Mouse (Mus musculus) neural tube, embryonic 12.5 days (tissue): ENCODE measurements at regions not wholly inside any gene's neighbourhood (a gene's known extent, or its start where the extent isn't known, plus 50 kb on each side); places are given as distances from the start of the nearest gene placed in this dataset.

Experiments
- ATAC-seq: fragments of 200-750 bp; cut with Nextera tagmentation; 2 replicates; pipeline ENCODE4 v1.8.0; 2017; ENCODE audit warnings: low read depth, mild to moderate bottlenecking, moderate TSS enrichment, moderate library complexity; ENCODE audit not compliant: low FRiP score
- H3K27ac ChIP-seq: fragments of 300-500 bp; sonication (generic); 2 replicates; pipeline ENCODE4 v1.5.1; 2016
- H3K27me3 ChIP-seq: fragments of 300-500 bp; sonication (generic); replicated peaks from 2 replicates; pipeline ENCODE4 v1.6.1; 2016; ENCODE audit warnings: mild to moderate bottlenecking
- H3K36me3 ChIP-seq: fragments of 300-500 bp; sonication (generic); 2 replicates; pipeline ENCODE4 v1.6.1; 2016; ENCODE audit warnings: mild to moderate bottlenecking
- H3K4me1 ChIP-seq: fragments of 300-500 bp; sonication (generic); 2 replicates; pipeline ENCODE4 v1.6.1; 2016
- H3K4me2 ChIP-seq: fragments of 300-500 bp; sonication (generic); replicated peaks from 2 replicates; pipeline ENCODE4 v1.6.1; 2016; ENCODE audit warnings: mild to moderate bottlenecking
- H3K4me3 ChIP-seq: fragments of 300-500 bp; sonication (generic); 2 replicates; pipeline ENCODE4 v1.5.1; 2016
- H3K9ac ChIP-seq: fragments of 300-500 bp; sonication (generic); 2 replicates; pipeline ENCODE4 v1.6.1; 2016; ENCODE audit warnings: mild to moderate bottlenecking
- H3K9me3 ChIP-seq: fragments of 300-500 bp; sonication (generic); 2 replicates; pipeline ENCODE4 v1.6.1; 2016; ENCODE audit warnings: mild to moderate bottlenecking
- WGBS: fragments of 180-500 bp; shearing (Covaris S2); methylation state at CpG from one replicate; pipeline ENCODE4 v1.1.7; 2016; 5-methylcytosine and 5-hydroxymethylcytosine counted together

DNA sequence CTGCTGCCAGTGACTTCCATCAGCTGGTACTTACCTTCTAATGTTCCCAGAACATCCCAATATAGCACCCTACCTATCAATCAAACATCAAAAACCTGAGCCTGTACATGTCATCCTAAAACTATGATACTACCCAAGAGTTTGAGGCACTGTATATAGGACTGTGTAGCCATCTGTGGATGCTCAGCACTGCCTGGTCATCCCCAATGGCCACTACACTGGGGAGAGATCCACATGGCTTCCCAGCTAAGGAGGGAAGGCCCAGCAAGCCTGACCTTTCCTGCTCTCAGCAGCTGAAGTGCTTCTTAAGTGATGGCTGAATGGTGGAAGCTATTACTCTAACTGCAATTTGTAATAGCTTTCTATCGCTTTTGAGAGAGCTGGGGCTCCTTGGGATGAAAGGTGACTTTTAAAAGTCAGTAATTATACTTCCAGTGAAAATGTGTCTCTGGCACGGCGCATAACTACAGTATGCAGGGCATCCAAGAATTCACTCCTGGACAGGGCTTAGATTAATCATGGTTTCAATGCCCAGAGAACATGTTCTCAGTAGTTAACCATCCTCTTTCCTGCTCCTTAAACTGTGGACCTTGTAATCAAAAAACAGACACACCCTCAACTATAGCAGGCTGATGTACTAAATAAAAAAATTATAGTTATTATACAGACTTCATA is 181.5 kb downstream of the Arrdc4 start:
- H3K4me1 ChIP-seq: no peaks in the 10 kb centered on the region
- no peaks in the 10 kb centered on the region for H3K9me3 ChIP-seq
- H3K4me3 ChIP-seq: no peak overlapping the region
- no peaks in the 10 kb centered on the region for H3K36me3 ChIP-seq
- no peak overlapping the region for H3K27ac ChIP-seq
- H3K27me3 ChIP-seq: no peaks in the 10 kb centered on the region
- H3K4me2 ChIP-seq: no peak overlapping the region
- no peak overlapping the region for H3K9ac ChIP-seq
- no peak for ATAC-seq
- 90% methylated on average over 3 of the region's 3 CpGs for WGBS

DNA sequence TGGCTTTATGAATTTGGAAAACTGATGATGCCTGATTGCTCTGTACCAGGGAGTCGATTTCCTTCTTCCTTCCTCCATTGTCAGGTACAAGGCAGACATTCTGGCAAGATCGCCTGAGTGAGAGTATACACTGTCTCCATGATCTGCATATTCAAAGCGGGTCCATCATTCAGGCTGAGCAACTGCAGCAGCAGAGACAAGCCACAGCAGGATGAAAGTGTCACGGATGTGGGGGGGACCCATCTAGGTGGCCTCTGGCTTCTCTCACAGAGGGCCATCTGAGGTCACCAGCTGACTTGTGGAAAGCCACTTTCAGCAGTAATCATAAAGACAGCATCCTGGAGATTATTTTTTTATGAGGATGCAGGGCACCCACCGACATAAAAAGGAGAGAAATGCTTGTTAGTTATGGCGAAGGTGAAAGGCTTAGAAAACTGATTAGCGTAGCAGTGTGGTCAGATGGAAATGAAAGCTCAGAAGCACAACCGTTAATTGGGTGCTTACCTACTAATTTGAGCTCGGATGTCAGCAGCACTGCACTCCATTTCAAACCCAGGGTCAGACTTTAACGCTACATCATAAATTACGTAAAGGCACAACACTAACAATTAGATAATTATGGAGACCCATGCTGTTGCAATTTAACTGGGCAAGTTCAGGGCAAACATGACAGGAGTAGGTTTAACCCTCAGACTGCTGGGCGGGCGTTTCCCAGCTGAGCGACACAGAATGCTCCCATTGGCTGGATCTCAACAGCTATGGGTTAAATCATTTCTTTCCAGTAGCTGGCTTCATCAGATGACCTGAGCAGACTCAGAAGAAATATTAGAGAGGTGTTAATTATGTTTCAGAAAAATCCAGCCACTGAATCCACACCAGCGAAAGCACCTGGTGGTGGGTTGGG is 189.3 kb downstream of the Arrdc4 start:
- H3K4me1 ChIP-seq: no peaks in the 10 kb centered on the region
- H3K4me3 ChIP-seq: no peak overlapping the region
- no peaks in the 10 kb centered on the region for H3K9me3 ChIP-seq
- no peaks in the 10 kb centered on the region for H3K27me3 ChIP-seq
- H3K36me3 ChIP-seq: no peaks in the 10 kb centered on the region
- no peak overlapping the region for H3K27ac ChIP-seq
- ATAC-seq: no peak
- H3K4me2 ChIP-seq: no peak overlapping the region
- no peak overlapping the region for H3K9ac ChIP-seq
- WGBS: 61% methylated on average over 15 of the region's 15 CpGs

DNA sequence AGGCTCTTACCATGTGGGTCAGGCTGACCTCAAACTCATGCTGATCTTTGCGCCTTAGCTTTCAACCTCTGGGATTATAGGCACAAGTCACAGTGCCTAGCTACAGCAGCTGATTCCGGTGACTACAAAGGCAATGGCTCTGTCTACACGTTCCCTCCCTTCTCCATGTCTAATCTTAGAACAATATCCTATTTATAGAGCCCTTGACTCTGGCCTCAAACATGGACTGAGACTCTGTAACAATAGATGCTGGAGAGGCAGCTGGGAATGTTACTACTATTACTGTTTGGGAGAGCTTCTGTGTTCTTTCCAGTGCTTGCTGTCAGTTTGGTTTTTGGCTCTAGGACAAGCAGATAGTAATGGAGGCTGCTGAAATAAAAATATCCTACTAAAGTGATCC is 198.7 kb downstream of the Arrdc4 start:
- WGBS: 27% methylated on average over 3 of the region's 3 CpGs
- H3K36me3 ChIP-seq: no peaks in the 10 kb centered on the region
- ATAC-seq: no peak

DNA sequence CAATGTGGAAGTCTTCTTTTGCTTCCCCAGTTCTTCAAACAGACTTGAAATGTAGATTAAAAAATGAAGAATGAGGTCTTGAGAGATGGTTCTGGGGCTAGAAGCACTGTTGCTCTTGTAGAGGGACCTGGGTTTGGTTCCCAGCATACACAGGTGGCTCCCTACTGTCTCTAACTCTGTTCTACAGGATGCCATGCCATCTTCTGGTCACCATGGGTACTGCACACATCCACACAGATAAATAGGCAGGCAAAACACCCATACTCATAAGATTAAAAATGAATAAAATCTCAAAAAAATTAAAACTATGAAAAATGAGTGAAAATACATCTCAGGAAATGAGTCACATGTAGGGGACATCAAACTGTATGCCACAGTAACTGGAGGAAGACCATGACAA is 200.9 kb downstream of the Arrdc4 start:
- Histone ChIP-seq H3K36me3 (no peaks in the 10 kb centered on the region), H3K4me2 (no peak overlapping the region), H3K27ac (no peak overlapping the region), H3K9ac (no peak overlapping the region), H3K9me3 (0 out of 2 replicates have a peak, but pooled peaks cover 3% of the 10 kb centered on the region), H3K27me3 (no peaks in the 10 kb centered on the region), H3K4me1 (no peaks in the 10 kb centered on the region), H3K4me3 (no peak overlapping the region)
- ATAC-seq: no peak

More for the DNA sequence above, 198.7 kb downstream of the Arrdc4 start:
- no peaks in the 10 kb centered on the region for H3K27me3 ChIP-seq
- H3K4me3 ChIP-seq: no peak overlapping the region
- H3K9ac ChIP-seq: no peak overlapping the region
- H3K4me2 ChIP-seq: no peak overlapping the region
- 0 out of 2 replicates have a peak, but pooled peaks cover 3% of the 10 kb centered on the region for H3K9me3 ChIP-seq
- no peaks in the 10 kb centered on the region for H3K4me1 ChIP-seq
- no peak overlapping the region for H3K27ac ChIP-seq

DNA sequence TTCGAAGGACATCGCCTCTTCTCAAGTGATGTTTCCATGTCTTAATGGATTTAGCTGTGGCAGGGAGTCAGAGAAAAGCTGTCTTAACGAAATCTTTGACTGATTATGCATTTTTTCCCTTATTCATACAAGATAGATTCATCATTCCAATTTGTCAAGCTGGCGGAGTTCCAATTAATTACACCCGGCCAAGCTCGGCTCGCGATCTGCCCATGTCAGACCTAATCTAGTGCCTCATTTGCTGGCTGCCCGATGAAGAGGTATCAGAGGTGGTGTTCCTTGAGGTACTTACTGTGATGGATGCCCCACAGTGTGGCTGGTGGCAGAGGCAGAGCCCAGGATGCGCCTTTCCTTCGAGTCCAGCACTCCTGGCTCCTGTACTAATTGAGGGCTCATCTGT is 204.9 kb downstream of the Arrdc4 start:
- no peaks in the 10 kb centered on the region for H3K4me1 ChIP-seq
- no peak overlapping the region for H3K27ac ChIP-seq
- no peaks in the 10 kb centered on the region for H3K36me3 ChIP-seq
- H3K9ac ChIP-seq: no peak overlapping the region
- H3K27me3 ChIP-seq: no peaks in the 10 kb centered on the region
- WGBS: 77% methylated on average over 11 of the region's 11 CpGs
- H3K4me2 ChIP-seq: no peak overlapping the region
- H3K9me3 ChIP-seq: 0 out of 2 replicates have a peak, but pooled peaks cover 3% of the 10 kb centered on the region
- ATAC-seq: no peak
- no peak overlapping the region for H3K4me3 ChIP-seq

DNA sequence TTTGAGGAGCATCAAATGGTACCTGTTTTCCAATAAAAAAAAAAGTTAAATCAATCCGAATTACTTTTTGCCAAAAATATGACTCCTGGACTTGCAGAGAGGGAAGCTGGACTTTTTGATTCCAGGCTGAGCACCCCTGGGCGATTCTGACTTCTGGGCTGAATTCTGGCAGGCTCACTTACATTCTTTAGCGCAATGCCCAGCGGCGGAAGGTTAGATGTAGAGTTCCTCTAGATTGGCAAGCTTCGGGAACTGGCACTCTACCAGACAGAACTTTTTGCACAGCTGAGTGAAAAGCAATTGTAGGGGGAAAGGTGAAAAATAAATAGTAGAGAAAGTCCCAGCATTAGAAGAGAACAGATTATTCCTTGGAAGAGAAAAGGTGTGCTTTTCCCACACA is 235.5 kb downstream of the Fam169b start:
- Histone ChIP-seq H3K36me3 (no peaks in the 10 kb centered on the region), H3K27ac (no peak overlapping the region), H3K4me3 (no peak overlapping the region), H3K4me1 (0 out of 2 replicates have a peak, but pooled peaks cover 3% of the 10 kb centered on the region), H3K9ac (no peak overlapping the region), H3K27me3 (no peaks in the 10 kb centered on the region), H3K4me2 (no peak overlapping the region), H3K9me3 (no peaks in the 10 kb centered on the region)
- ATAC-seq: no peak
- WGBS: 94% methylated on average over 6 of the region's 6 CpGs

DNA sequence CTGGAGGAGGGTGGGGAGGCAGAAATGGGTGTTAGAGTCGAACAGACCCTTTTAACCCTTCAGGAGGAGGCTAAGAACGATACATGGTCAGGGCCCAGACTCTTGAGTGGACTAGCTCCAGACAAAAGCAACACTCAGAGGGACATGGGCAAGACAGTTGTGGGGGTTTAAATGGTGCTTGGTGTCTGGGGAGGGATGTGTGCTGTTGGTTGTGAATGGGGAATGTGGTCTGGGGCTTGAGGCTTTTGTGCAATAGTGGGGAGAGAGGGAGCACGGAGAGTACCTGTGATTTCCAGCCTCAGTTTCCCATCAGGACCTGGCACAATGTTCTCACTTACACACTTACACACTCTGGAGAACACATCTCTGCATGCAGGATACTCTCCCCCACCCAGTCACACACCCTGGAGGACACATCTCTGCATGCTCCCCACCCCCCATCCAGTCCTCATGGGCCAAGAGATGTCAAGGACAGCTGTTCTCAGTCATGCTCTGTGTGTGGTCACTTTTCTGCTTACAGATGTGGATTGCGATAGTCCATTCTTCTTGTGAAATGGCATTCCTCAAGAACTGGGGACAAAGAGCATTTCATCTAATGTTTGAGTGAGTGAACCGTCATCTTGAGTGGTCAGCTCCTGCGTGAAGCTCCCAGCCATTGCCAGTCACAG is 217.6 kb downstream of the Fam169b start:
- no peak for ATAC-seq
- WGBS: 81% methylated on average over 6 of the region's 6 CpGs
- Histone ChIP-seq H3K4me1 (no peaks in the 10 kb centered on the region), H3K4me3 (no peak overlapping the region), H3K4me2 (no peak overlapping the region), H3K36me3 (no peaks in the 10 kb centered on the region), H3K9ac (no peak overlapping the region), H3K9me3 (no peaks in the 10 kb centered on the region), H3K27ac (no peak overlapping the region), H3K27me3 (no peaks in the 10 kb centered on the region)

DNA sequence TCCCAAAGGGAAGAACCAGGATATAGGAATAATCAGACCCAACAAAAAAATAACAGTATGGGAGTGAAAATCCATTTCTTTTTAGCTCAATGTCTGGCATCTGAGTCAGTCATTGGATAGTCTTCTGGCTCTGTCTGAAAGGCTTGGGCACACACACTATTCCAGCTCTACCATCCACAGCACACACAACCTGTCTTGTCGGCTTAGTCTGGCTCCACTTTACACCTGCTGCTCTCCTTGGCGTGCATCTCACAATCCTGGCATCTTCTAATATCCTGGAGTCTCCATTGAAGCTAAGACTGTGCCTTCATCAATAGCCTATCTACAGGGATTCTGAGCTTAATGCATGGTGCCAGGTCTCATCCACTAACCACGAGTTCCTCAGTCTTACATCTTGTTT is 213.0 kb downstream of the Fam169b start:
- no peak overlapping the region for H3K4me2 ChIP-seq
- H3K9ac ChIP-seq: no peak overlapping the region
- H3K36me3 ChIP-seq: no peaks in the 10 kb centered on the region
- H3K4me1 ChIP-seq: no peaks in the 10 kb centered on the region
- H3K27ac ChIP-seq: no peak overlapping the region
- H3K4me3 ChIP-seq: no peak overlapping the region
- no peak for ATAC-seq
- 89% methylated on average over 3 of the region's 3 CpGs for WGBS
- 0 out of 2 replicates have a peak, but pooled peaks cover 9% of the 10 kb centered on the region for H3K27me3 ChIP-seq
- H3K9me3 ChIP-seq: no peaks in the 10 kb centered on the region

DNA sequence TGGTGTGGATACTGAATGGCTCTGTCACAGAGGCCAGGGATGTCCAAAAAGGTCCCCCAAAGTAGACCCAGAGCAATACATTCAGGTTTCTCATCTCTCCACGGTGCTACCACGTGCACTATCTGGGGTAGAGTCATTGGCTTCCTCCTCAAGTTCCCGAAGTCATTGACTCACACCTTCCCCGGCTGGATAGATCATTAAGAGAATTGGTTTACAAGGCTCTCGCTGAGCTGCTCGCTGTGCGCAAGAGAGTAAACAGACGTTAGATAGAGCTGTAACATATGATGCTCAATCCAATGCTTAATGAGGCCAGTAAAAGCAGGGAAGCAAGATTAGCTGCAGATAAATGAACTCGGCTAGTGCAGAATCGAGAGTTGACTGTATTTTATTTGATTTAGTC is 208.9 kb downstream of the Fam169b start:
- WGBS: 11% methylated on average over 10 of the region's 10 CpGs

DNA sequence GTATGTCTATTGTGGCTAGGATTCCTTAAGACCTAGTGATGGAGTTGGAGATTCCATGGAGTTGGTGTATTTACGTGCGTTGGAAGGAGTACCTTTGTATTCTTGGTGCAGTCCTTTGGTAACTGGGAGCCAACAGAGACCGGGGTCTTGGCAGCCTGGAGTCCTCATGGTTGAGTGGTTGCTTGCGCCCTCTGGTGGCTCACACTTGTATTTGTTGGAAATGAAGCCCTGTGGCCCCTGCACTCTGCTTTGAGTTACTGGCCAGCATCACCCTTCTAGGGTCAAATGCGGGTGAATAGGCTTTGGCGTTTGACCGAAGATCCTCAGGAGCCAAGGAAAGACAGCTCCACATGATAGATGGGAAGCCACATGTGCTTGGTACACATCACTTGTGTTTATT is 207.1 kb downstream of the Fam169b start:
- H3K4me1 ChIP-seq: no peaks in the 10 kb centered on the region; the same call in 1 of the 2 replicates
- H3K9me3 ChIP-seq: no peaks in the 10 kb centered on the region
- WGBS: 22% methylated on average over 7 of the region's 7 CpGs
- H3K4me3 ChIP-seq: no peak overlapping the region
- H3K27ac ChIP-seq: no peak overlapping the region
- 0 out of 2 replicates have a peak, but pooled peaks cover 14% of the 10 kb centered on the region for H3K27me3 ChIP-seq
- H3K9ac ChIP-seq: no peak overlapping the region
- H3K4me2 ChIP-seq: no peak overlapping the region
- H3K36me3 ChIP-seq: no peaks in the 10 kb centered on the region
- ATAC-seq: peak; percentile 29; the same call in 1 of the 2 replicates

More for the DNA sequence above, 208.9 kb downstream of the Fam169b start:
- H3K27ac ChIP-seq: no peak overlapping the region; the same call in 1 of the 2 replicates
- H3K4me3 ChIP-seq: no peak overlapping the region
- no peak overlapping the region for H3K4me2 ChIP-seq
- no peak for ATAC-seq
- H3K9ac ChIP-seq: no peak overlapping the region
- no peaks in the 10 kb centered on the region; the same call in 1 of the 2 replicates for H3K4me1 ChIP-seq
- no peaks in the 10 kb centered on the region for H3K36me3 ChIP-seq
- H3K27me3 ChIP-seq: 0 out of 2 replicates have a peak, but pooled peaks cover 14% of the 10 kb centered on the region
- no peaks in the 10 kb centered on the region for H3K9me3 ChIP-seq

DNA sequence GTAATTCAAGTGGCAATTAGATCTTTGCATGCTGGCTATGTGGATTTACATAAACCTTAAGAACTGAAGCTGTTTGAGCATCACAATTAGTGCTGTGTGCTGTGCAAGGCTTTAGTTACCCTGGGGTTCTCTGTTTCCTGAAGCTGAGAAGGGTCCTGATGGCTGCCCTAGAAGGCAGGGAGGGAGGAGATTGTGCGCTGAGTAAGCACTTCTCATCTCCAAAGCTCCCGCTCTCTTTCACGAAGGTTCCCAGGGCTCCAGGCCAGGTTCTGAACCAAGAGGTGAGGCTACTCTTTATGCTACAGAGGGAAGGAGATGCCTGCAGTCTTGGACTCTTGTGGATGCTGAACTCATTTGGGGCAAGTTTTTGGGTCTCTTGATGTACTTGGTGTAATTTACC is 206.7 kb downstream of the Fam169b start:
- H3K4me3 ChIP-seq: no peak overlapping the region
- WGBS: 60% methylated on average over 3 of the region's 3 CpGs
- ATAC-seq: no peak; the same call in 1 of the 2 replicates
- H3K9me3 ChIP-seq: no peaks in the 10 kb centered on the region
- H3K9ac ChIP-seq: no peak overlapping the region
- no peak overlapping the region for H3K27ac ChIP-seq
- no peaks in the 10 kb centered on the region for H3K36me3 ChIP-seq
- H3K4me2 ChIP-seq: no peak overlapping the region
- H3K27me3 ChIP-seq: 0 out of 2 replicates have a peak, but pooled peaks cover 14% of the 10 kb centered on the region
- no peaks in the 10 kb centered on the region; the same call in 1 of the 2 replicates for H3K4me1 ChIP-seq

DNA sequence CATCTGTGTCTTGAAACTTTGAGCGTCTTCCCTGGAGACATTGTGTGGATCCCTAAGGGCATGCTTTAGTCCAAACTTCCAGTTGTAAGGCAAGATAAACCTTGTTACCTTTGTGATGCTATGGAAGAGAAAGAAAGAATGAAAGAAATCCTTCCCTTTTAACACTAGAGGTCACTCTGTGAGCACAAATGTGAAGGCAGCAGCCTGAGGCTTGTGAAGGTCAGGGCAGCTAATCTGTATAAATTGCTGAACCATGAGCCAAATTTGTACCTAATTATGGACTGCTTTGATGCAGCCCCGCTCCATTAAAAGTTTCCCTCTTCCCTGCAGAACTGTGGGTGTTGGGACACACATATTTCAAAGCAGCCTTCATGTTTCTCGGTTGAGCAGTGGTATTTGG is 204.4 kb downstream of the Fam169b start:
- no peak overlapping the region for H3K4me2 ChIP-seq
- 0 out of 2 replicates have a peak, but pooled peaks cover 14% of the 10 kb centered on the region for H3K27me3 ChIP-seq
- ATAC-seq: no peak
- H3K36me3 ChIP-seq: no peaks in the 10 kb centered on the region
- no peaks in the 10 kb centered on the region for H3K9me3 ChIP-seq
- no peak overlapping the region for H3K9ac ChIP-seq
- no peak overlapping the region for H3K27ac ChIP-seq
- no peak overlapping the region for H3K4me3 ChIP-seq
- WGBS: 64% methylated on average over 3 of the region's 3 CpGs
- peaks cover 3% of the 10 kb centered on the region; the same call in 1 of the 2 replicates for H3K4me1 ChIP-seq
